Mouse (Mus musculus): Measurements from ENCODE around the gene Rnf10.

The Rnf10 gene

DNA sequence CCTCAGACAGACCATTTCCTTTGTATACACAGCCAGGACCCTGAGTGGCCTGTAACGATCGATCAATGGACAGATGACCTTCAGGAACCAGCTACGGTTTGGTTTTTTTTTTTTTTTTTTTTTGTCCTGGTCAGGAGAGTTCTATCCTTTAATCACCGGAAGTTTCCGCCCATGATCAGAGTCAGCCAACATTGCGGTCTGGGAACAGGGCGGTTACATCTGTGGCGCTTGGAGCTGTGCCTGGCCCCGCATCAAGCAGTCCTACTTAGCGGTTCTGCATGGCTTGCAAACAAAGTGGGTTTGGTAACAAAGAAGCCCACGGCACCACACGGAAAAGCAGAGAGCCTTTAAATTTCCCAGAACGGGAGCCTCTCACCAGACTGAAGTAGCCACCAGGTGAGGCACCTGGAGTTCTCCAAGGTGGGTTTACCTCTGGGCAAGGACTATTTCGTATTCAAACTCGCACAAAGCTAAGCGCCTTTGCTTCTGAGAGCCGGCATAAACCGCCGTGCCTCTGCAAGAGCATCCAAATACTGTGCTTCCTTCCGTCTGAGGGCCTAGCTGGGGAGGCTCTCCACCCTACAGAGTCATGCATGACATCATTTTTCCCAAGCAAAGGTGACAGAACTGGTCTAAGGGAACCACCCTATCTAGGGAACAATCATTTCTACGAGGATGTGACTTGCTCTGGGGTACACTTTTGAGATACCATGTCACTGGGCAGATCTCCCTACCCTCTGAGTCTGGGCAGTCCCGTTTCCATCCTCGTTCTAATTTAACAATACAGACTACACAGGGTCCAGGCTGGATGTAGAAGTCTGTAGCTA is 68.8 kb downstream of the Rnf10 start:
- DNase-seq (ENCODE audit: low read depth, low spot score): peak; percentile 85

- DNase-seq (ENCODE audit: low read depth, low spot score): peak; percentile 83
Observed at GRCm38 (mm10) chr5:115194626-115195221, 78.0 kb downstream of the Rnf10 start.

DNA sequence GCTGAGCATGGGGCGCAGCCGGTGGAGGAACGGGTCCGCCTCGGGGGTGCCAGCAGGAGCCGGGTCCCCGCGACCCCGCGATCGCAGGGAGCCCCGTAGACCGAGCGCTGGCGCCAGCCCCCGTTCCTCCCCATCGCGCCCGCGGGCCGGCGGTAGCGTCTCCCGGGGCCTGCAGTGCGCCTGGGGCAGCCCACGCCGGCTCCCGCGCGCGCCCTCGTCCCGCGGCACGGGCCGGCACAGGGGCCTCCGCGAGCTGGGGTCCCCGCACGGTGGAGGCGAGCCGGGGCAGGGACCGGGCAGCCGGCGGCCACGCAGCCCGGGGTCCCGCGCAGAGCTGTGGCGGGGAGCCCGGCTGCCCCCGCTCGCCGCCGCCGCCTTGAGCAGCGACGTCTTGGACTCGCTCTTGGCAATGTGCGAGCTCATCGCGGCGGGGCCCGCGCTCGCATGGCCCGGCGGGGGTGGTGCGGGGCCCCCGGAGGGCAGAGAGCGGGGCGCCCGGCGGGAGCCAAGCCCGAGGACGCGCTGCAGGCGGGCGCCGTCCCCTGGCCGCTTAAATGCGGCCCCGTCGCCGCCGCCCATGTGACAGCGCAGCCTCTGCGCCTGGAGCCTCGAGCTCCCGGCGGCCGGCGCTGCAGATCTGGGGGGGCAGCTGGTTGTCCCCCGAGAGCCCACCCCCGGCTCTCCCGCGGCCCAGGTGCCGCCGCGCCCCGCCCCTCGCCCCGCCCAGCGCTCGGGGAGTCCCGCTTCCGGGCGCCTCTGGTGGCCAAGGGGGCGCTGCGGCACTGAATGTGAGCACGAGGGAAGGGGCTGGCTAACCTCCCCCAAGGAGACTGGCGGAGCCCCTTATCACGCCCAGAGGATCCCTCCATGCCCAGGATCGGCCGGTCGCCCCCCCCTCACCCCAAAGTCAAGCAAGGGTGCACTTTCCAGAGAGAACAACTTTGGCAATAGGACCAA is 78.8 kb downstream of the Rnf10 start, which contains the start of gene Cabp1:
TSS of gene Cabp1 (minus strand) at position 713 of the 957 bp plus-strand sequence.
- DNase-seq (ENCODE audit: low read depth, low spot score): peak; percentile 83

GRCm38 (mm10) chr5:115193226-115193625 is 79.5 kb downstream of the Rnf10 start:
- DNase-seq (ENCODE audit: low read depth, low spot score): peak; percentile 77

GRCm38 (mm10) chr5:115192828-115193195 is 79.9 kb downstream of the Rnf10 start:
- no peak for DNase-seq (ENCODE audit: low read depth, low spot score)

DNA sequence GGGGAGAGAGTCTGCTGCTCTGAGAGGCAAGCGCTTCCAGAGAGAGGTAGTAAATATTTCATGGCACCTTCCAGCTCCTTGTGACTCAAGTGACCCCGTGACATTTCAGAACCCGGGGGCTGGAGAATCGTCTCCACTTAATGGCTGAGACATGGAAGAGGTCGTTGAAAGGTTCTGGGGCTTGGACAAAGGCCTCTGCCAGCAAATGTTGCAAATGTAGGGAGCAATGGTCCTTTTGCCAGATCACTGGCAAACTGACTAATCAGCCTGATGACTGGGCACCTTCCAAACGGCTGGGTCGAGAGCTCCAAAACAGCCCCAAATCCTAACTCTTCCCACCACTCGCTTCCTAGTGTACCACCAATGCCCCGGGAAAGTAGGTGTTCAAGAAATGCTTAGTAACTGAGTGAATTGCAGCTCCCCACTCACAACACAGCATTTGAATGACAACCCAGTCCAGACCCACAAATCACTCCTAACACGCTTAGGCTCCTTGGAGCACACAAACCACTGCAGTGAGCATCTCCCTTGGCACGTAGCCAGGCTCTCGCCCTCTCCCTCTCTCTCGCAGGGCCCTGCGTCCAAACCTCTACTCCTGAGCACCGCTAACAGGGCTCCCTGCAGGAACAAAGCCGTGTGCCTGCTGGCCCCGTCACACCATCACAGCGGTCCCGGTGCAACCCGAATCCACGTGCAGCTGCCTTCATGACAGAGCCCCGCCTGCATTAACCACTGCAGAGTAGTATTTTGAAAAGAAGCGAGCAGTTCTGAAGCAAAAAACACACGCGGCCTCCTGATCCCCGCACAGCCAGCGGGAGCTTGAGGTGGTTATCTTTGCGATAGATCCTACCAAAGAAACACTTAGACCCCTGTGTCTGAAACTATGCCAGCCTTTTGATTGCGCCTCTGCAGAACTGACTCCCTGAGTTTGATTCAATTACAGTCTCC is 80.5 kb downstream of the Rnf10 start:
- peak; percentile 74 for DNase-seq (ENCODE audit: low read depth, low spot score)

All from brain, adult 2 months (tissue).